Mouse (Mus musculus) heart, postnatal 4 days (tissue): Measurements from ENCODE around the gene Hps4. TPM values are rescaled to one million over a fixed set of nuclear protein-coding genes. Genes with fewer than 3 reads are reported as not detected.
A peak's percentile ranks its signal among the peaks of the same experiment; 100 is the strongest.

Source experiments
- DNase-seq: peaks from one replicate; pipeline ENCODE4 v3.0.0; 2021
- total RNA-seq, 2 experiments: library from RNA; stranded (reverse); gene quantifications; 2 replicates each; pipeline ENCODE4 v1.2.3; 2021

The Hps4 gene
- total RNA-seq, 2 experiments from 2014 or later = 14.4 to 15.5 TPM

- DNase-seq = no peak
Observed at GRCm38 (mm10) chr5:112367929-112368328, 25.0 kb downstream of the Hps4 start.

GRCm38 (mm10) chr5:112368666-112369065, 25.8 kb downstream of the Hps4 start:
- no peak for DNase-seq

GRCm38 (mm10) chr5:112369326-112369725, 26.4 kb downstream of the Hps4 start:
- DNase-seq = no peak

- no peak for DNase-seq
Observed at GRCm38 (mm10) chr5:112370236-112370813, 27.4 kb downstream of the Hps4 start.

GRCm38 (mm10) chr5:112371933-112372332, 29.1 kb downstream of the Hps4 start:
- DNase-seq = no peak

GRCm38 (mm10) chr5:112376111-112376510, 33.2 kb downstream of the Hps4 start:
- no peak for DNase-seq

GRCm38 (mm10) chr5:112377380-112377779, 34.5 kb downstream of the Hps4 start:
- DNase-seq = no peak

GRCm38 (mm10) chr5:112378716-112379115, 35.8 kb downstream of the Hps4 start:
- DNase-seq = no peak

- no peak for DNase-seq
Observed at GRCm38 (mm10) chr5:112381154-112381553, 38.3 kb downstream of the Hps4 start.

GRCm38 (mm10) chr5:112382042-112382441, 39.2 kb downstream of the Hps4 start:
- no peak for DNase-seq

GRCm38 (mm10) chr5:112382641-112383330, 39.9 kb downstream of the Hps4 start:
- DNase-seq = peak; percentile 44

- no peak for DNase-seq
Observed at GRCm38 (mm10) chr5:112384805-112385472, 42.1 kb downstream of the Hps4 start.

- DNase-seq = no peak
Observed at GRCm38 (mm10) chr5:112385973-112386372, 43.1 kb downstream of the Hps4 start.

- DNase-seq = no peak
Observed at GRCm38 (mm10) chr5:112389352-112389751, 46.5 kb downstream of the Hps4 start.

GRCm38 (mm10) chr5:112391002-112391401, 48.1 kb downstream of the Hps4 start:
- no peak for DNase-seq

GRCm38 (mm10) chr5:112391676-112392323, 48.9 kb downstream of the Hps4 start:
- no peak for DNase-seq

- no peak for DNase-seq
Observed at GRCm38 (mm10) chr5:112393741-112394414, 51.0 kb downstream of the Hps4 start.

GRCm38 (mm10) chr5:112394415-112394763, 51.5 kb downstream of the Hps4 start:
- DNase-seq = no peak

- peak; percentile 42 for DNase-seq
Observed at GRCm38 (mm10) chr5:112394779-112395443, 52.0 kb downstream of the Hps4 start, which contains the start of gene Asphd2. Asphd2 (minus strand) TSS chr5:112394866.

GRCm38 (mm10) chr5:112396066-112396465, 53.2 kb downstream of the Hps4 start:
- no peak for DNase-seq

GRCm38 (mm10) chr5:112399284-112399683, 56.4 kb downstream of the Hps4 start:
- DNase-seq = no peak

- DNase-seq = no peak
Observed at GRCm38 (mm10) chr5:112402437-112402836, 59.6 kb downstream of the Hps4 start.
